Mouse (Mus musculus): ENCODE data around the gene Gbf1.

DNA sequence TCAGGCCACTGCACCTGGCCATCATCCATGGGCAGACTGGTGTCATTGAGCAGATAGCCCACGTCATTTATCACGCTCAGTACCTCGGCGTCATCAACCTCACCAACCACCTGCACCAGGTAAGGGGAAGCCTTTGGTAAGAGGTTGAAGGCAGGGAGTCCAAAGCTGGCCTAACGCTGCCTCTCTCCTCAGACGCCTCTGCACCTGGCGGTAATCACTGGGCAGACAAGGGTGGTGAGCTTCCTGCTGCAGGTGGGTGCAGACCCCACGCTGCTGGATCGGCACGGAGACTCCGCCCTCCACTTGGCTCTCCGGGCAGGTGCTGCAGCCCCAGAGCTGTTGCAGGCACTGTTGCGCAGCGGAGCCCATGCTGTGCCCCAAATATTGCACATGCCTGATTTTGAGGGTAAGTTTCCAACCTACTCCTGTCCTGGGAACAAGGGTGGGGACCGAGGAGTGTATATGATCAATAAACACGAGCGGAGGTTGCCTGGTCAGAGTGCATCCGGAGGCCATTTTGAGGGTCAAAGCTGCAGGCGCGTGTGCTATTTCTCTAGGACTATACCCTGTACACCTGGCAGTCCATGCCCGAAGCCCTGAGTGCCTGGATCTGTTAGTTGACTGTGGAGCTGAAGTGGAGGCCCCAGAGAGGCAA is 157.5 kb downstream of the Gbf1 start:
- TF ChIP-seq CTCF (IDR thresholded peaks at IDR 0.05; ENCODE audit: insufficient read depth, low read depth, low read length) (no peak), POLR2A (IDR thresholded peaks at IDR 0.05; ENCODE audit: insufficient read depth, low read depth, low read length) (no peak)
